Mouse (Mus musculus) fat pad, adult 2 months (tissue): ENCODE data around the gene Actg1.

Source experiments
- DNase-seq: peaks from one replicate; pipeline ENCODE4 v3.0.0-alpha.2; 2011; ENCODE audit warnings: low read depth, low spot score; ENCODE audit errors: extremely low read depth

Actg1 gene

GRCm38 (mm10) chr11:120312069-120312468, 36.3 kb downstream of the Actg1 start:
- no peak for DNase-seq

DNA sequence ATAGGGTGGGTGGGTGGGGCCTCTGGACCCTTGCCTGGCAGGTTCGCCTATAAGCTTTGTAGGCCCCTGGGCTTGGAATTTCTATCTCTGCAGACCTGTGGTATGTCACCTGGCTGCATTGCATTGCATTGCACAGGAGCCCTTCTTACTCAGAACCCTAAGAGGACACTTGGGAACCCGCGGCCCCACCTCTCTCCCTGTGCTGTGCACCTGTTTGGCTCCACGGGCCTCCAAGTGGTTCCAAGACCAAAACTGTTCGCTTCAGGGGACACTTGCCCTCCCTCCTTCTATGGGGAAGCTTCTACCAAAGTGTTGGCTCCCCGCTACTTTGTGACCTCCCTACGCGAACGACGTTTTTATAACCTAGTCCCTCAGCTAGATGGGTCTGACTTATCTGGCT, 36.8 kb downstream of the Actg1 start:
- DNase-seq = no peak

- DNase-seq = no peak
Measured at GRCm38 (mm10) chr11:120310813-120311312, 37.5 kb downstream of the Actg1 start.

- no peak for DNase-seq
Measured at GRCm38 (mm10) chr11:120308441-120309320, 39.7 kb downstream of the Actg1 start.

DNA sequence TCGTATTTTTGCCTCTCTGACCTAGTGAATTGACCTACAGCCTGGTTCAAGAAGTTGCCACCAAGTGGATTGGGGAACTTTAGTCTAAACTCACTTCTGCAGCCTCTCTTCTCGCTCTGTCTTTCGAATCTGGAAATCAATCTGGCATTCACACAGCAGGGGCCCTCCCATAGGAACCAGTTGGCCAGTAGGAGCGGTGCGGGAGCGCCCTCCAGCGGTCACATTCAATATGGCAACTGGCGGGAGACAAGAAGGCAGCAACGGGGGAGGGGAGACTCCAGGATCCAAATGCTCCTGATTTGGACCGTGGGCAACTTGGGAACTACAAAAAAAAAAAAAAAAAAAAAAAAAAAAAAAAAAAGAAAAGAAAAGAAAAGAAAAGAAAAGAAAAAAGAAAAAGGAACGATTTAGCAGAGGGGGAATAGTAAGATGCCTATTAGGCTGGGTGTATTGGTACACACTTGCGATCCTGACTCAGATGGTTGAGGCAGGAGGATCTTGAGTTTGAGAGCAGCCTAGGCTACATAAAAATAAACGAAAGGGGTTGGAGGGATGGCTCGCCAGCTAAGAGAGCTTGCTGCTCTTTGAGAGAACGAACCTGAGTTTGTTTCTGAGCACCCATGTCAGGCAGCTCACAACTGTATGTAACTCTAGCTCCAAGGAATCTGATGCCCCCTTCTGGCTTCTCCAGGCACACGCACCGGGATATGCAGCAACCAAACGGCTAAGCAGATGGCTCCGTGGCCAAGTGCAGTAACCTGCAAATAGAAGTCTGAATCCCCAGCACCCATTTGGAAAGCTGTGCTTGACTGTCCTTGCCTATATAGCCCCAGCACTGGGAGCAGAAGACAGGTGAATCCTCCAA, 40.5 kb downstream of the Actg1 start:
- no peak for DNase-seq

DNA sequence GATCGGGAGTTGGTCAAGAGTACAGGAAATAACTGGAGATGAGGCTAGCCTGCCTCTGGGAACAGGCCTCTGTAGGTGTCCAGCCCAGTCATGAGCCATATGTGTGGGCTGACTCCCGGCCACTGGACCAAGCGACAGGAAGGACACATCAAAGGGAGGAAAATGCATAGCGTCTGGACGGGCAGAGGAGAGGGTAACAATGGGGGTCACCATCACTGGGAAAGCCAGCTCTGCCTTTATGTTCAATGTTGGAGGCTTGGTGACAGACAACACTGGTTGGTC, 41.3 kb downstream of the Actg1 start:
- DNase-seq = no peak

GRCm38 (mm10) chr11:120306366-120307131, 41.8 kb downstream of the Actg1 start:
- DNase-seq = no peak

GRCm38 (mm10) chr11:120305535-120306365, 42.6 kb downstream of the Actg1 start:
- DNase-seq = no peak

DNA sequence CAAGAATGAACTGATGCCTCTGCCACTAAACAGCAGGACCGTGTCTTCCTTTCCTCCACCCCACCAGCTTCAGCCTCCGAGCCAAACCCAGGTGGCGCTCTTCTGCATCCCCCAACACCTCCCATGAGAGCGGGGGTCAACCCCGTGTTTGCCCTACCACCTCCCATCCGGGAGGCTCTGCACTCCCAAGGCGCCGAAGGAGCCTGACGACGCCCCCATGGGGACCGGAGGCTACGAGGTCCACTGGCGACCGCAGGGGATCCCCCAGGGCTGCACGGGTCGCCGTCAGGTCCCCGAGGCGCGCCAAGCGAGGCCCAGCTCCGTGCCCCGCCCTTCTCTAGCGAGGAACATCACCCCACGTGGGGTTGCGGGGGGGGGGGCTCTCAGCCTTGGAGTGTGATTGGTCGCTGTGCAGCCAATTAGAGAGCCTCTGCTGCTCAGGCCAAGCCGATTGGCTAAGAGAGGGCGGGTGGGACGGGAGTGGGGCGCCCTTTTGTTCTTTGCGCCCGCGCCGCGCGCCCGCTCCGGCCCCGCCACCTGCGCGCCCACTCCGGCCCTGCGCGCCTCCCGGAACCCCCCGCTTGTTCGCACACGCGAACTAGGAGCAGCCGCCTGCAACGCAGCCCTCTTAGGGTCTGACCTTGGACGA, 43.3 kb downstream of the Actg1 start:
- DNase-seq = no peak

- no peak for DNase-seq
Measured at GRCm38 (mm10) chr11:120304350-120304694, 44.0 kb downstream of the Actg1 start.

- DNase-seq = no peak
Measured at GRCm38 (mm10) chr11:120303559-120304349, 44.6 kb downstream of the Actg1 start.

DNA sequence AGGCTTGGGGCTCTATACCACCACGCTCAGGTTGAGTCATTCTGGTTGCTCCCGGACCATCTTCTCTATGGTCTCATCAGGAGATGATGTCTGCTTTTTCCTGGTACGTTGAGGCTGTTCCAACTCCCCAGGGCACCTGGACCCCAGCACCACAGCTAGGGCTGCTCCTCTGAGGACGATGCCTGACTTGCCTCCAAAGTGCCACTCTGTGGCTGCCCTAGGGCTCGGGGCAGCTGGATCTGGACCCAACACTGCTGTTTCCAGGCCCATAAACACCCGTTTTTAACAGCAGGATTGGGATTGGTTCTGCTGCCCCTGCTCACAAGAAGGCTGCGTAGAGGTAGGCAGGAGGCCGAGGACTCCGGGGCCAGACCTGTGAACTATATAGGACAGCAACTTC, 45.2 kb downstream of the Actg1 start:
- DNase-seq = no peak

- no peak for DNase-seq
Measured at GRCm38 (mm10) chr11:120299484-120299883, 48.9 kb downstream of the Actg1 start.

DNA sequence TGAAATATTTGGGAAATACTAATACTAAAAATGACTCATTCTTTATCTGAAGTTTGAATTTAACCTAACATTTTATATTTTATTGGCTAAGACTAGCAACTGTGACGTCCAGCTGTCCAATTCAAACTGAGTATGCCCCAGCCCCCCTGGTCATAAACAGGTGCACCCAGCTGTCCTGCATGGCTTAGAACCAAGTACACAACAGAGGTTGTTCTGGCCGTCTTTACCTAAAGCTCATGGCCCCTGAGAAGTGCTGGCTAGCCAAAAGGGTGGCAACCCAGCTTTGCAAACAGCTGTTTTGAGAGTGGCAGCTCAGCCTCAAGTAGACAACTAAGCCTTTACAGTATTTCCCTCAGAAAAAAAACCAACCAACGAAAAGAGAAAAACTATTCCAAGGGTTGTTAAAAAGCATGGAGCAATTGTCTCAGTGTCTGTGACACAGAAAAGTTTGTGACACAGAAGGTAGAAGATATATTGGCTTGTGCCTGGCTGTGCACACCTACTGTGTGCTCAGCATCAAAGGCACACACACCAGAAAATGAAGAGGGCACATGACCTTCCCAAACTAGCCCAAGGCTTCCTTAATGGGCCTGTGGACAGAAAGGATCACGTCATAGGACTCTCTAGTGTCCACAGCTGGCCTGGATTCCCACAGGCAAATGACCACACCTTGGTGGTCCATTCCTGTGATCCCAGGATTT, 49.8 kb downstream of the Actg1 start:
- DNase-seq = no peak

DNA sequence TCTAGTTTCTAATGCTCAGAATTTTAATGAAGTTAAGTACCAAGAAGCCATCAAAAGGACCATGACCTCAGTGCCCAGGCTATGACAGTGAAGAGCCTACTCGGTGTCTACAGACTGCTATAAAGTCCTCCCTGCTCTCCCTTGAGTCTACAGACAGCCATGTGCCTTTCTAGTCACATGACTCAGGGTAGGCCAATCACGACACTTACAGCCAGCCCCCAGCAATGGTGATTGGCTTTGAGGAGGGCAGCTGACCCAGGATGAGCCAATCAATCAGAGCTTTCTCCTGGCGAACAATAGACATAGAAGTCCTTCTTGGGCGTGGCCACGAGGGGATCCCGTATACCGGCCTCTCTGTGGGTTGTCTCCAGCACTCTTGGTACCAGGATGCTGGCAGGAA, 50.6 kb downstream of the Actg1 start:
- DNase-seq = no peak

DNA sequence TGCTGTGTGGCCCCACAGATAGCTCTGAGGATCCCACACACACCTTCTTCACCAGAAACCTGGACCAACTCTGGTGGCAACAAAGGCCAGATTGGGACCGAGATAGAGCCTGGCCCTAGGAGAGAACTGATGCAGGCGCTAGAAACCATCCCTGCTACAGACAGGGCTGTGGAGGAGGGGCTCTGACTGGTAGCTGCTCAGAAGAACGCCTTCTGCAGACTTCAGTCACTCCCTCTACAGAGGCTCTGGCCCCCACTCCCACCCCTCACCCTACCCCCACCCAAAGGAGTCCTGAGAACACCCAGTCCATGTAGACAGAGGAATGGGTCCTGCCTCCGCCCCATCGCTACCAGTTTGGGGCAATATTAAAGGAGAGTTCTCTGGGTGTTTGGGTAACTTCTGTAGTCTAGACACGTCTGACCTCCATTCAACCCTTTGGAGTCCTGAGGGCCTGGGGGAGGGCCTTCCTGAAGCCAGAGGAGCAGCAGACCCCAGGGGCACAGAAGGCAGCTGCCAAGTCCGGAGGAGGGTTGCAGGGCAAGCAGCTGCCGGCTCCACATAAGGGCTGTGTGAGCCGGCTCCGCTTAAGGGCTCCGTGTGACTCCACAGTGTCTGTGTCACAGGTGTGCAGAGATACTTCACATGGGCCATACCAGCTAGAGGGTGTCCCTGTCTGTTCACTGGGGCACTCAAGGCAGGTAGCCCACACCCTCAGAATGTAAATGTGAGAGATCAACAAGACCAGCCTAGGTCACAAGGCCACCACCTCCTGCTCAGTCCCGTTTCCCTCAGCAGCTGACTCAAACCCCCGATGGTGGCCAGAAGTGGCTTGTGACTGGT, 51.8 kb downstream of the Actg1 start:
- DNase-seq = no peak
